Mouse (Mus musculus): ENCODE measurements around the gene Rbbp5.
A peak's percentile ranks its signal among the peaks of the same experiment; 100 is the strongest.

The Rbbp5 gene

DNA sequence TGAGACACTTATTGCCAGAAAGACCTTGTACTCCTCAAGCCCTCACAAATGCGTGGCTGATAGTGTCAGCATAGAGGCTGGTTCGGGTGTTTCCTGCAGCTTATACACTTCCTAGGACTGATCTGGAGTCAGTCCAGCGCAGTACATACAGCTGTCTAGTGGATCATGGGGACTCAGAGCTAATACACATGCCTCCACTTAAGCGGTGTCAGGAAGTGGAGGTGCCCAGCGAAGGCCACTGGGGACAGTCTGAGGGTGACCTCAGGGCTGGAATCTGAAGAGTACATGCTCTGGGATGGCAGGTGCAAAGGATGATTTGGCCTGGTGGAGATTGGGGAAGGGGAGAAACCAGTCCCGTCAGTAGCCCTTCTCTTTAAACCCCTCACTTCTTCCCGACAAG is 63.5 kb downstream of the Rbbp5 start:
- DNase-seq (ENCODE audit: inconsistent age in 2 of 2, low spot score in 1 of 2): peak in 1 of 2 experiments; percentile 37

DNA sequence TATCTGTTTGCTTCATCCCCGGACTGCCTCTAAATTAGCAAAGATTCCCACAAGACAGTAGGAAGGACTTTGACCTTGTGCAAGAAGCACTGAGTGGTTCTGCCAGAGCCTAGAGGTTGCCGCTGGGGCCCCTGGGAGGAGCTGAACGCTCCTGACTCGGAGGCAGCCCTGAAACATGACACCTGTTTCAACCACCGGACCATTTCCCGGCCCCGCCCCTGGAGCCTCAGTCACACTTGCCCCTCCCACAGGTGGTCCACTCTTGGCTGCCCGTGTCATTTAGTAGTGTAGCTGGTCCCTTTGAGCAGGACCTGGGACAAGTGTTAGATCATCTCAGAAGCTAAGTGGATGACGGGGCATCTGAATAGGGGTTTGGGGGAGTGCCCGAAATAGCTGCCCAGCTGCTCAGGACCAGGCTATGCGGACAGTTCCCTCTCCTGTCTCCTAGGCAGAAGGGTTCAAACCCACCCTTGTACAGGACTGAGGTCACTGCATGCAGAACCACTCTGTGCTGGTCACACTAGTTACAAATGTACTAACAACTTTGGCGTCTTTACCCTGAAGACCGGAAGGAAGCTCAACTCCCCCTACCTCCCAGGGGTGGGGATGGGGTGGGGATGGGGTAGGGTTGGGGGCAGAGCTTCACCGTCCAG is 64.1 kb downstream of the Rbbp5 start:
- DNase-seq (ENCODE audit: inconsistent age in 2 of 2, low spot score in 1 of 2): peak in 1 of 2 experiments; percentile 46

DNA sequence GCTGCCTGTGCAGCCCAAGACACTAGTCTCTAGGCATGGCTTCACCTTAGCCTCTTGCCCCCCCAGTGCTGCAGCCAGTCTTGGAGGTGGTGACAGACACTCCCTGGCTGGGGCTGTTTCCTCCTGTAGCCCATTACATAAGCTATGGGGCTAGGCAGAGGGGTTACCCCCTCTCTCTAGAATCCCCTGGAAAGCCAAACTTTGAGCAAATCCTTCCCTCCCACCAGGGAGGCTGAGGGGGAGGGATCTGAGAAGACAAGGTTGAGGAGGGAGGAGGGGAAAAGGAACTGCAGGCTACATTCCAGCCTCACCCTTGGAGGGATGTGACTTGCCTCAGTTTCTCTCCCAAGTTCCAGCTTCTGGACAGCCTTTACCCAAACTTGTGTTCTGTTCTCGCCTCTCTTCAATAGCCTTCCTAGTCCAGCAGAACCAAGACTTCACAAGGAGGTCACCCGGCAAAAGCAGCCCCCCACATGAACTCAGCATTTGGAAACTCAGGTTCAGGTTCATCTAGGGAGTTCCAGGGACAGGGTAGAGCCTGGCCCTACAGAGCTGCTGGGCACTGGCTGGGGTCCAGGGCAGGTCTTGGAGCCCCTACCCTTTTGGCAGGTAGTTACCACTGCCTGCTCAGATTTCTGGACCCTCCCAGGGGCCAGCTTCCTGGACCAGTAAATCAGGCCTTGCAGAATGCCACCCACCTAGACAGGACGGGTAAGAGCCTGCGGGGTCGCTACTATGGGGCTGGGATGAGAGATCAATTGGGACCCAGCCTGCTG is 64.8 kb downstream of the Rbbp5 start:
- DNase-seq (ENCODE audit: inconsistent age in 2 of 2, low spot score in 1 of 2): no peak

DNA sequence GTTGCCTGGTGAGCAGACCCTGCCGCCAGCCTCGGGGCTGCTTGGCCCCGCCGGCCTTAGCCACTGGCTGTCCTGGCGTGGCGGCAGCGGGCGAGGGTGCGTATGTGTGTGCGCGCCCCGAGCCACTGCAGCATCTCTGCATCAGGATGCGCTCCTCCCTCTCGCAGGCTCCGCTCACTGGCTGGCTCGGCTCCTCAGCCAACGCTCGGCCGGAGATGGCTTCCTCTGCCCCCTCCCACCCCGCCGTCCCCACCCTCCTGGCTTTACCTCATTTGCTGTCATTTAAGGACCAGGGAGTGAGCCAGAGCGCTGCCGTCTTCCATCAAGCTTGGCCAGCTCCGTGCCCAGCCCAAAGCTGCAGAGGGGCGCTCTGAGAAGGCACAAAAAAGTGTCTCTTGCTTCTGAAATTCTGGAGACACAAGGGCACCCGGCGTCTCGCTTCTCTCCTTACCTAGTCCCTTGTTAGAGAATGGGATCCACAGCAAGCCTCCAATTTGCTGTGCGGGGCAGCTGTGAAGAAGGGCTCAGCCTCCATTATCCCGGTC is 65.7 kb downstream of the Rbbp5 start, which contains the start of gene Cntn2:
TSS of gene Cntn2 (minus strand) at position 495 of the 545 bp plus-strand sequence.
- DNase-seq (ENCODE audit: inconsistent age in 2 of 2, low spot score in 1 of 2): no peak

DNA sequence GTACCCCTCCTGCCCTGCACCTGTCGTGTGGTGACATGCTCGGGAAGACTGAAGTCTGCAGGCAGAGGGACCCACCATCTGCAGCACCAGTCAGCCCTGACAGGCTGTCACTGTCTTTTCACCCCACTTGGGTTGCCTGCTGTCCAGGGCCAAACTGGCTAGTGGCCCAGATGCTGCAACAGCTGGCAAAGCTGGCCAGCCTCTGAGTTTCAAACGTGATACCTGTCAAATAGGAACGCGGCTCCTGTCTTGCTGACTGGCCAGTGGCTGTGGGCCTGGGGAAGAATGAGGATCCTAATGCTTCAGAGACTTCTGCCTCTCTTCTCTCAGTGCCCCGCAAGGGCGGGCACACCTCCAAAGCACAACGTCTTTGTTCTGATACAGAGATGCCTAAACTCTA is 66.6 kb downstream of the Rbbp5 start:
- DNase-seq (ENCODE audit: inconsistent age in 2 of 2, low spot score in 1 of 2): no peak
